16 mouse cellular contexts compared by ENCODE assay signal in genomic region chr2:34804815-34805214, GRCm38 (mm10). TPM values are rescaled to one million over a fixed set of nuclear protein-coding genes. Genes with fewer than 3 reads are reported as not detected.
A peak's percentile ranks its signal among the peaks of the same experiment; 100 is the strongest.
DNase-seq lines count a peak whose midpoint lies in the region; ATAC-seq lines count a peak whose summit lies in the region.
"Had no signal": no experiment of that assay in that cellular context is flagged by ENCODE, and none has a peak within 500 bp of the region (broad histone marks: within the 10 kb centered on the region; RNA-seq: fewer than 3 reads in every experiment).

No protein-coding gene starts in this region.

- H3K9ac ChIP-seq in liver, embryonic 16.5 days (ENCODE audit: low read depth, low read length): peak overlapping the region; percentile 57
- H3K9ac ChIP-seq: hindbrain, embryonic 14.5 days; lung, embryonic 15.5 days; neural tube, embryonic 15.5 days had no signal

- H3K4me2 ChIP-seq in liver, embryonic 16.5 days (ENCODE audit: low read depth, low read length): peak overlapping the region; percentile 63
- H3K4me2 ChIP-seq: lung, embryonic 15.5 days had no signal

- H3K36me3 ChIP-seq in erythroblast, embryonic 14.5 days (ENCODE audit: control insufficient read depth): peaks cover 66% of the 10 kb centered on the region
- peaks cover 31% of the 10 kb centered on the region for H3K36me3 ChIP-seq in liver, embryonic 16.5 days (ENCODE audit: control insufficient read depth, insufficient read depth)

- ATAC-seq in liver, embryonic 16.5 days (ENCODE audit: low read depth): peak; percentile 46

- no peaks in the 10 kb centered on the region for H3K27me3 ChIP-seq in erythroblast, embryonic 14.5 days (ENCODE audit: control insufficient read depth)
- no peaks in the 10 kb centered on the region for H3K27me3 ChIP-seq in liver, embryonic 16.5 days (ENCODE audit: control insufficient read depth, insufficient read depth, low read depth, low read length)
- H3K27me3 ChIP-seq: CH12.LX; lung, embryonic 15.5 days; megakaryocyte, embryonic 14.5 days; neural tube, embryonic 15.5 days had no signal

- intact Hi-C loops in heart, postnatal 10 days (cut with DNase I): no loop called here
- intact Hi-C loops in heart, postnatal 14 days (cut with DNase I): no loop called here

- H3K4me1 ChIP-seq in erythroblast, embryonic 14.5 days (ENCODE audit: control insufficient read depth): peaks cover 86% of the 10 kb centered on the region
- H3K4me1 ChIP-seq in liver, embryonic 16.5 days (ENCODE audit: control insufficient read depth, low read depth, low read length): peaks cover 59% of the 10 kb centered on the region

- peak overlapping the region; percentile 79 for H3K4me3 ChIP-seq in erythroblast, embryonic 14.5 days (replicated peaks)
- peak overlapping the region; percentile 56 for H3K4me3 ChIP-seq in liver, embryonic 16.5 days (ENCODE audit: low read depth, low read length)
- H3K4me3 ChIP-seq: neural tube, embryonic 15.5 days had no signal

- H3K9me3 ChIP-seq in erythroblast, embryonic 14.5 days (ENCODE audit: control insufficient read depth, low read length): no peaks in the 10 kb centered on the region
- no peaks in the 10 kb centered on the region for H3K9me3 ChIP-seq in liver, embryonic 16.5 days (replicated peaks; ENCODE audit: control insufficient read depth, low read length)
- H3K9me3 ChIP-seq: lung, embryonic 15.5 days; megakaryocyte, embryonic 14.5 days; neural tube, embryonic 15.5 days had no signal

- peak; percentile 32 to 41 for DNase-seq in heart, postnatal 10 days
- no peak for DNase-seq in heart, postnatal 14 days
- peak; percentile 77 for DNase-seq in c-Kit-positive CD71-positive TER-119-negative erythroid progenitor cells, embryonic 14.5 days (ENCODE audit: low read depth)
- no peak for DNase-seq in adipocyte (ENCODE audit: low spot score)
- DNase-seq in urinary bladder, adult 18-20 months (ENCODE audit: low spot score in 2 of 2): no peak
- DNase-seq: left cerebral cortex, postnatal 4 days had no signal

- peak overlapping the region; percentile 95 for H3K27ac ChIP-seq in liver, embryonic 16.5 days (ENCODE audit: low read length)
- H3K27ac ChIP-seq: hindbrain, embryonic 14.5 days; kidney, postnatal 0 days; lung, embryonic 15.5 days; neural tube, embryonic 15.5 days had no signal

- WGBS in liver, embryonic 16.5 days (ENCODE audit: insufficient replicate concordance): 22% methylated on average over 1 of the region's 1 CpGs

RNA-seq across cellular contexts. Expression of gene Rabepk, which starts 5.1 kb away (rescaled TPM):
- total RNA-seq in heart, postnatal 10 days (2021): 10 to 100 TPM; 13.0 to 16.7 TPM
- total RNA-seq in heart, postnatal 14 days (2021): 10 to 100 TPM in 1 of 2 experiments, 1 to 10 TPM in 1; 9.3 to 13.1 TPM
- 0.81 and 1.1 TPM in 2 replicates for polyA plus RNA-seq in erythroblast, embryonic 14.5 days (2012)
- polyA plus RNA-seq in liver, embryonic 16.5 days (2015; fragmentation: Nextera tagmentation; extraction: Ambion mirVana): 17.3 and 22.5 TPM in 2 replicates

RNA-seq across cellular contexts. Expression of gene Fbxw2, which starts 21.3 kb away (rescaled TPM):
- total RNA-seq in heart, postnatal 10 days (2021): 10 to 100 TPM; 56.1 to 62.8 TPM
- total RNA-seq in heart, postnatal 14 days (2021): 10 to 100 TPM; 60.1 to 61.1 TPM
- 3.9 and 5.1 TPM in 2 replicates for polyA plus RNA-seq in erythroblast, embryonic 14.5 days (2012)
- polyA plus RNA-seq in liver, embryonic 16.5 days (2015; fragmentation: Nextera tagmentation; extraction: Ambion mirVana): 51.0 and 52.9 TPM in 2 replicates

RNA-seq across cellular contexts. Expression of gene Gm34653, which starts 28.0 kb away (rescaled TPM):
- not detected for total RNA-seq in heart, postnatal 10 days (2021)
- total RNA-seq in heart, postnatal 14 days (2021): not detected
- not detected in 2 replicates for polyA plus RNA-seq in erythroblast, embryonic 14.5 days (2012)
- not detected in 2 replicates for polyA plus RNA-seq in liver, embryonic 16.5 days (2015; fragmentation: Nextera tagmentation; extraction: Ambion mirVana)
- total RNA-seq: CH12.LX; layer of hippocampus, postnatal 25 days; left cerebral cortex, postnatal 4 days had no signal
- polyA plus RNA-seq: brain, embryonic 14.5 days; hindbrain, embryonic 14.5 days; kidney, postnatal 0 days; lung, embryonic 15.5 days; neural tube, embryonic 15.5 days had no signal

RNA-seq across cellular contexts. Expression of gene Hspa5, which starts 33.0 kb away (rescaled TPM):
- total RNA-seq in heart, postnatal 10 days (2021): 100 to 1,000 TPM; 390 to 403 TPM
- total RNA-seq in heart, postnatal 14 days (2021): 100 to 1,000 TPM; 383 to 477 TPM
- polyA plus RNA-seq in erythroblast, embryonic 14.5 days (2012): 8.1 and 12.3 TPM in 2 replicates
- 538 and 557 TPM in 2 replicates for polyA plus RNA-seq in liver, embryonic 16.5 days (2015; fragmentation: Nextera tagmentation; extraction: Ambion mirVana)

RNA-seq across cellular contexts. Expression of gene Gapvd1, which starts 49.8 kb away (rescaled TPM):
- total RNA-seq in heart, postnatal 10 days (2021): 10 to 100 TPM; 45.7 to 48.1 TPM
- total RNA-seq in heart, postnatal 14 days (2021): 10 to 100 TPM; 43.8 to 45.4 TPM
- polyA plus RNA-seq in erythroblast, embryonic 14.5 days (2012): 3.0 and 5.0 TPM in 2 replicates
- 91.2 and 94.6 TPM in 2 replicates for polyA plus RNA-seq in liver, embryonic 16.5 days (2015; fragmentation: Nextera tagmentation; extraction: Ambion mirVana)

Comparison
In these comparisons a context has a peak if more than half of its experiments do, and no peak if none do; other contexts are left out.
1. DNase-seq: peak in heart, postnatal 10 days (2 of 2) and c-Kit-positive CD71-positive TER-119-negative erythroid progenitor cells, embryonic 14.5 days (single experiment); none in heart, postnatal 14 days (0 of 2), adipocyte (single experiment) and urinary bladder, adult 18-20 months (0 of 2).